Mouse (Mus musculus) small intestine, adult 2 months (tissue): ENCODE measurements around the gene Uqcc2.

Source experiments
- CTCF ChIP-seq: fragments of 200-500 bp; IDR thresholded peaks from 2 replicates; pipeline ENCODE4 v1.5.1; 2012; ENCODE audit warnings: low read depth, mild to moderate bottlenecking, control low read depth, inconsistent platforms, low read length, moderate library complexity, mixed read lengths; ENCODE audit not compliant: insufficient replicate concordance, insufficient read length; ENCODE audit errors: extremely low read depth
- POLR2A ChIP-seq: fragments of 200-500 bp; IDR thresholded peaks from 2 replicates; pipeline ENCODE4 v1.6.1; 2012; ENCODE audit warnings: low read depth, mild to moderate bottlenecking, control low read depth, inconsistent platforms, low read length, moderate library complexity

DNA sequence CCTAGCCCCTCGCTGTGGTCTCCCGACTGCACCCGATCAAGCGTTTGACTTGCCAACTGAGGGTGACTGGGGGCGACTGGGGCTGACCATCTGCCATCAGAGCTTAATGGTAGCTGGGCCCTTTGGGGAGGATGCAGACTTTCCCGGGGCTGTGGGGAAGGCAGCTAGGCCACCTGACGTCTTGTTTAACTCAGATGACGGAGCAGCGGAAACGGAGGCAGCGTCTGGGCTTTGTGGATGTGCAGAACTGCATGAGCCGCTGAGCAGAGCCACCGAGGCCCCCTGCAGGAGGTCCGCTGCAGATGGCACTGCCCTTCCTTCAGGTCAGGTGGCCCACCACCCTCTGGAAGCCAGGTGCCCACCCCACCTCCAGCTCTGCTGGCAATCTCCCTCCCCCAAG, 12.4 kb downstream of the Uqcc2 start:
- TF ChIP-seq POLR2A: no peak
- no peak for TF ChIP-seq CTCF
